Mouse (Mus musculus): ENCODE data around the gene Slc31a1. TPM values are rescaled to one million over a fixed set of nuclear protein-coding genes. Genes with fewer than 3 reads are reported as not detected.

Slc31a1 gene
- total RNA-seq (2021) = 10 to 100 TPM; 12.4 to 16.6 TPM
- long read RNA-seq, experiment 1, transcript Slc31a1-201 (5 exons, 3,718 nt) = major isoform, 31 of 35 reads
- long read RNA-seq, experiment 1, partial matches to known transcripts = 0 of 35 reads
- long read RNA-seq, experiment 1, other reads (novel, unspliced or antisense) = 4 of 35 reads
- long read RNA-seq, experiment 2, transcript Slc31a1-201 (5 exons, 3,718 nt) = major isoform, 36 of 37 reads
- long read RNA-seq, experiment 2, partial matches to known transcripts = 0 of 37 reads
- long read RNA-seq, experiment 2, other reads (novel, unspliced or antisense) = 1 of 37 reads

DNA sequence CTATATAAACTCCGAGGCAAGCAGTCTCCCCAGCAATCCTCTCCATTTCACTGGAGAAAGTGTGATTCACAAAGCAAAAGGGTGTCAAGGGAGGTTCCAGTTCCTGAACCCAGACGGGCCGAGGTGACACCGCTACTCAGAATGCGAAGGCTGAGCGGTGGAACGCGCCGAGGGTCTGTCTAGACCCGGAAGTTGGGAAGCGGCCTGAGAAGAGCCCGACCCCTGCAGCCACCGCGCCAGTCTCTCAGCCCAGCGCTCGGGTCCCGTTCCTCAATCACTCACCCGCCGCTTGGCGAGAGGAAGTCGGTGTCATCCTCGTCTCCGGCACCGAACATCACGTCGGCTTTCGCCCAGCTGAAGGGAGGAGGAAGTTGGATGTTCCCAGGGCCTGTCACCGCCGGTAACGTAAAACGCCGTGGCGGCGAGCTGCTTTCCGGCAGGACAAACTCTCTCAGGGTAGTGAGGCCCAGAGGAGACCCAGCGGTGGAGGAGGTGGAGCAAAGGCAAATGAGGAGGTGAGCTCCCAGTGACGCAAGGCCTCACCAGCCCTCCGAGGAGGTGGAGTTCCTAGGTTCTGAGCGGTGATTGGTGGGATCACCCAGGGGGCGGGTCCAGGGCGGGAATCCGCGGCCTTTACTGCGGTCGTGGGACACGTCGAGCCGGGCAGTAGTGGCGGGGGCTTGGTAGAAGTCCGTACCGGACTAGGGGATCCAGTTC is at the start of gene Slc31a1, which contains the start of gene Fkbp15:
Gene Slc31a1 (plus strand): TSS at position 640 of the 717 bp plus-strand sequence.
Gene Fkbp15 (minus strand): TSS at position 461 of the 717 bp plus-strand sequence.
- DNase-seq = peak; percentile 93

DNA sequence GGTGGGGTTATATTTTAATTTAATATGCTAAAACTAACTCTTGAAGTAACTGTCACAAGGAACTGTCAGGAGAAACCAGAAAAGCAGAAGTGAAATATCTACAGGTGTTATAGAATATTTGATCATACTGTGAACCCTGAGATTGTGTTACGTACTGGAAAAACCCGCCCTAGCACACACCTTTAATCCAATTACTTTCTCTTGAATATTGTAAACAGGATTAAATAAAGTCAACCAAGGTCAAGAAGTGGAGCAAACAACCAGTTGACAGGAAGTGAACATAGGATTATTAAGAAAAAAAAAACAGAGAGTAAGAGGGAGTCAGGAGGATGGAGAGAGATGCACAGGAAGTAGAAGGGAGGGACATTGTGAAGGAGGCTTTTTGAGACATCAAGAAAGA is 47.7 kb upstream of the Slc31a1 start:
- DNase-seq = no peak

DNA sequence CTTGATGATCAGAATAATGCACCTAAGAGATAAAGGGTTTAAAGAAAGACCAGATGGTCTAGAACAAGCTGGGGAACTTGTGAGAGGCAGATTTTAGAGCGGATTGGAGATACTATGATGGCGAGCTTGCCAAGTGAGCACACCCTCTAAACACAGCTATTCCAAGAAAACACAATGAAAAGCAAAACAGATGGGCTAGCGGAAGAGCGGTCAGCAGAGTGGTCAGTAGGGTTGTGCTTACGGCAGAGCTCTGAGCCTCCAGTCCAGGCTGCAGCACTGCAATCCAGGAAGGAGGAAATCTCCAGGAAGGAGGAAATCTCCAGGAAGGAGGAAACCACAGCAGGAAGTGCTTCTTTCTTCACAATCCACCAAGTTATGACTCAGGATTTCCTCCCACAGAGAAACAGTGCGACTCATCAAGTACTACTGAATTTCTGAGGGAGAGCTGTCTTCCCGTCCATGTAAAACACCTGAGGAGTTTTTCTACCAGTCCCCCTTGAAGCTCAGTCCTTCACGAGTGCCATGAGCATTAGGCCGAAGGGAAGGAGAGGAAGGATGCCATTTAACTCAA is 46.8 kb upstream of the Slc31a1 start:
- no peak for DNase-seq

DNA sequence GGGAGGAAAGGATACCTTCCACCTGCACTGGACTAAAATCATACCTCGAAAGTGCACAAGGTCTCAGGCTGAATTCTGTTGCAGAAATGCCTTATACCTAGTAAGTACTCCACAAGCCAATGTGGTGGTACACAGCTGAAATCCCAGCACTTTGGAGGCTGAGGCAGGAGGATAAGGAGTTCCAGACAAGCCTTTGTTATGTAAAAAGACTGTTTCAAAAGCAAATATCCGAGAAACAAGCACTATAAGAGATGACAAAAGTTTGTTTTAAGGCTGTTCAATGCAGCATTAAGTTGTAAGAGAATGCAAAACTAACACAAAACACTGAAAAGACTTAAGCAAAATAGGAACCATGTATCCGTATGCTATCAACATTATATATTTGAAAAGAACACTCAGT is 46.0 kb upstream of the Slc31a1 start:
- no peak for DNase-seq

DNA sequence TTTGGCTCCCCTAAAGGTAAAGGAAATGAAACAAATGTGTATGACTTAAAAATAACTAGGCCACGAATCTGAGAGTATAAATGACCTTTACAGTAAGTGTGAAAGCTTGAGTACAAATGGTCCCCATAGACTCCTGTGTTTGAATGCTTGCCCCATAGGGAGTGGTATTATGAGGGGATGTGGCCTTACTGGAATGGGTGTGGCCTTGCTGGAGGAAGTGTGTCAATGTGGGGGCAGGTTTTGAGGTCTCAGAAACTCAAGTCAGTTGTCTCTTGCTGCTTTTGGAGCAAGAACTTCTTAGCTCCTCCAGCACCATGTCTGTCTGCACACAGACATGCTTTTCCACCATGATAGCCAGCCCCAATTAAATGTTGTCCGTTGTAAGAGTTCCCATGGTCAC is 44.1 kb upstream of the Slc31a1 start:
- DNase-seq = no peak

DNA sequence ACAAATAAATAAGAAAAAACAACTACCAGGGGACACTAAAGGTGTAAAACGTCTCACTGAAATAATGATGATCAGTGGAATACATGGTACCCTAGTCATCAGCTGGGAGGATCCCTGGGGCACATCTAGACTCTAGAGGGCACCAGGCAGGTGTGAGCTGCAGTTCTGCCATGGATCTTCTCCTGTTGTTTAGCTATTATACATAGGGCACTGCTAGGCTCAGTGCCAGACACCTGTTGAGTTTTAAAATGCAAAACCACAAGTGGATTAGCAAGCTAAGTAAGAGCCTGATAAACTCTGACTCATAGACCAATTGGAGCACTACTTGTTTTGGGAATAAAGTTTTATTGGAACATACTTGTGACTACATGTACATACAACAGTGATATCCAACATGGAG is 42.2 kb upstream of the Slc31a1 start:
- no peak for DNase-seq

DNA sequence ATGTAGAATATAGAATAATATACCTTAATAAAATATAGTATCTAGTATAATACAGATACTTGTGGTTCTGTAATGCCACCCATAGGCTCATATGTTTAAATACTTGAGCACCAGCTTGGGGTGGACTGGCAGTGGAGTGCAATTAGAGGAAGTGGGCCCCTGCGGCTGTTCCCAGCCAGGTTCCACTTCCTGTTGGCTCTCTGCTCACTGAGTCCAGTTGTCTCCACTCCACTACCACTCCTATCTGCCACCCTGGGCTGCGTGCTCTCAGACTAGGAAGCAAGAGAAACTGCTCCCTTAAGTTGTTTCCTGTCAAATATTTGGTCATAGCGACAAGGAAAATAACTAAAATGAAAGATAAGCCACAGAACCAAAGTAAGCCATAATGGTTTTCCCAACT is 37.8 kb upstream of the Slc31a1 start:
- no peak for DNase-seq

DNA sequence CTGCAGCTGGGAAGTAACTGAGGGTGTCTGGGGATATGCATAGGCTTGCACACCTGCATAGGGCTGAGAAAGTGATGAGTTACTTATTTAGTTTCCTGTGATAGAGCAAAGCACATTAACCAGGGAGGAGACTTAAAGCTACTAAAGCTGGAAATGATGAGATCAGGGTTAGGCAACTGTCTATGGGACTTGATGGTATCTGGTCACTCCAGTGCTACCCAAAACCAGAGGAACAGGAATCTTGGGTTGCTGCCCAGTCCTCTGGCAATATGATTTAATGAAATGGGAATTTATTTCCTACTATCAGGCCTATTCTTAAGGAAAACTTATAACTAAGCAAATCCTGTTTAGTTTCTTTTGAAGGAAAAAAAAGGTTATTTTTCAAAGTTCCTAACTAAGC is 34.4 kb upstream of the Slc31a1 start:
- no peak for DNase-seq

DNA sequence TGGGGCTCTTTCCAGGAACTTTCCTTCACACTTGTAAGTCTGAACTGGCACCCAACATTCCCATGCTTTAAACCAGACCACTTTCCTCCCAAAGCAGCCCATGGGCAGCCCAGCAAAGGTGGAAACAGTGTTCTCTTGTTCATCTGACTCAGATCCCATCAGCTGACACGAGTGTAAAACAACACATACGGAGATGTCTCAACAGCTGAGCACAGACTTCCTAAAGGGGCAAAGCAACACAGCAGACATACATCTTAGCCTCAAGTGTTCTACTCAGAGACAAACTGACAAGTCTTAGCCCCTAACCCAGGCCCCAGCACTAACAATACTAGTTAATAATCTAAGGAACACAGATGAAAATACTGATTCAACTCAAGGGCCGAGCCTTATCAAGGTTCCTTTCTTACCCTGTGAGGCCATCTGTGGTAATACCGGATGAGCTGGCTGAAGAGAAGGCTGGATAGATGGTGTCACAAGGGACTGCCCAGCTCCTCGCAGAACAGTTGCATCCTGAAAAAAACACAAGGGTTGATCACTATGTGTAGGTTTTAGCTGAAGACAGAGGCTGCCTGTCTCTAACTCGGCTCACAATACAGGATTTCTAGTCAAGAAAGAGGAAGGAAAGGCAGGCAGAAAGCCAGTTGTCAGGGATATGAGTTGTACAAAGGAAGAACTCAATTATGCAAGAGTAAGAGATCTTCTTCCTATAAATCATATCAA is 31.4 kb upstream of the Slc31a1 start:
- DNase-seq = no peak

DNA sequence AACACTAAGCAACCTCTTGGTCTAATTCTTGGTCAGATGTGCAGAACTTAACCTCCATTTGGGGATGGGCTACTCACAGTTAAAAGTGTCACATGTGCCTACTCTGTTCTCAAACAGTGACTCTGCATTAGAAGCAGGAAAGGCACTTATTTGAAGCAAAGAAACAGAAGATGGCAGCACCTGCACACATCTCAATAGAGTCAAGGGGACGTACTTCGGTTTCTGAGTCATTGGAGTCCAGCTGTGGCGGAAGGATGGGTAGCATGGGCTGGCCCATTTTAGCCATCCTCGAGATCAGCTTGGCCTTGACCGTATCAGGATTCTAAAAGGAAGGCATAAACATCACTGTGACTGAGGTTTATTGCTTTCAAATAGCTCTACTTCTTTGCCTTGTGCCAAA is 28.6 kb upstream of the Slc31a1 start:
- DNase-seq = no peak

DNA sequence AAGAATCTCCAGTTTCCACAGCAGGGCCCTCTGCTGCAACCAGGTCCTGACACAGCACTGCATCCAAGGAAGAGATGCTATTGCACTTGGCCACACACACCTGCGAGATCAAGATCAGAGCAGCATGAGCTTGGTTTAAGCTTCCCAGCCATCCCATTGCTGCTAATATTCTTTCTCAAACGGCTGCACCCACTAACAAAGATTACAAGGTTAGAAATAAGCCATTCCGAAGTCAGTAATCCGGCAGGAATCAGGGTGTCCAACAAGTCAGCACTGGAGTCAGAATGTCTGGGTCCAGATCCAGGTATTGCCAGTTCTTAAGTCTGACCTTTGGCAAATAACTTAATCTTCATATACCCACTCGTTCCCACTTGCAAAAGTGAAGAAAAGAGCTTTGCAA is 22.0 kb upstream of the Slc31a1 start:
- DNase-seq = no peak

DNA sequence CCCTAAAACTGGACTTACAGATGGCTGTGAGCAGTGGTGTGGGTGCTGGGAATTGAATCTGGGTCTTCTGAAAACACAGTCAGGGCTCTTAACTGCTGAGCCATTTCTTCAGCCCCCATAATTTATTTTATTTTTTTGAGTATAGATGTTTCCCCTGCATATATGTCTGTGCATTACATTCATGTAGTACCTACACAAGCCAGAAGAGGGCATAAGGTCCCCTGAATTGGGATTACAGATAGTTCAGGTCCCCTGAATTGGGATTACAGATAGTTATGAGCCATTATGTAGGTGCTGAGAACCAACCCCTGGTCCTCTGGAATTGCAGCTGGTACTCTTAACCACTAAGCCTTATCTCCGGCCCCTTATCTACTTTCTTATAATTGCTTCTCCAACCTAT is 16.5 kb upstream of the Slc31a1 start:
- DNase-seq = no peak

DNA sequence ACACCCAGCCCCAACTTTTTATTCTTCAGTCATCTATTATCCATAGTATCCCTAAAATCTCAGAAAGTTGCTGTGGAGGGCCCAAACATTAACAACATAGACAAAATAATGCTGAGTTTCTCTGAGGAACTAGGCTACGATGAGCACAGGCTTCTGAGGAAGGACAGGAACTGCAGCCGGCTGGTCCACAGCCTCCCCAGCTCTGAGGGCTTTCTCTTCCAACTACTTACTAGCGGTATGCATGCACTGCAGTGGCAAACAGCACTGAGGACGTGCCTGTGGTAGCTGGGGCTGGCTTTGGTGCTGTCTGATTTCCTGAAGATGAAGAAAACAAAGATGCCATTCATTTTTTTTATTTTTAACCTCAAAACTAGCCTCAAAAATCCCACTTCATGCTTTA is 14.7 kb upstream of the Slc31a1 start:
- no peak for DNase-seq

DNA sequence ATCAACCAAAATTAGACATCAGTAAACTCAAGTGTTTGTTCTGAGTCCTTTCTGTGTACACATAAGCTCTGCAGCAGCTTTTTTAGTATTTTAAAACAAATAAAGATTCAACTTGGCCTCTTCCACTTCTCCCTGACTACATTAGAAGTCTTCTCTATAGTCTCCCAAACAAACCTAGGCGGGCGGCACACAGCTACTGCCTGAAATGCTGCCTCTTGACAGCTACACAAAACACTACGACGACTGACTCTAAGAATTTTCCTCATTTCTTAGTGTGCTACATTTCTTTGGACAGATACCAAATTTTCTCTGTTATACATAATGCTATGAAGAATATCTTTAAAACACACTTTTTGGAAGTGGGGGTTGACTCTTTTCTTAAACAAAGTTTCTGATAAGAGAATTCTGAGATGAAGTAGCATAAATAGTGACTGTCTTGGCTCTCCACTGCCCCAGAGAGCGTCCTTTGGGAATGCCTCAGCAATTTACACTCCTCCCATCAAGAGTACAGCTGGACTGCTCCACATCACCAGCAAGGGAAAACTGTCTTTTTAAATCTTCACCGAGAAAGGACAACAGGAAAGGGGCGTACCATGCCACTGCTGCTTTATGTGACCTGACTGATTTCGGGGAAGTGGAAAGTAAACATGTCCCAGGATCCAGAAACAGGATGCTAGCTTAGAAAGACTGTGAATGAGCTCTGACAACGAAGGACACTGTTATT is 12.8 kb upstream of the Slc31a1 start:
- no peak for DNase-seq

DNA sequence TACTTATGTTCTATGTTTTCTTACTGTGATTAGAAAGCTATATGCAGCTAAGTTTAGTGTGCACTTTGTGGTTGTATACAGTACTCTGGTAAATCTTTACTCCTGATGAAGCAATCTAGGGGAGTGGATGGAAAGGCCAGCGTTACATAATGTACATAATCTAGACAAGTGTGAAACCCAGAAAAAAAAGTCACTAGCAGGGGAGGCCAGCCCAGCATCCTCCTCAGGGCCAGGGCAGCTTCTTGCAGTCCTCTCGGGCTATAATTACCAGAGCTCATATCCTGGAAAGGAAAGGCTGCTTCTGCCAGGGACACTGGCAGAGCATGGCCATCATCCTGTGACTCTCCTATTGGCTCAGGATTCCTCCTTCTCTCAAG is 12.2 kb upstream of the Slc31a1 start:
- no peak for DNase-seq

DNA sequence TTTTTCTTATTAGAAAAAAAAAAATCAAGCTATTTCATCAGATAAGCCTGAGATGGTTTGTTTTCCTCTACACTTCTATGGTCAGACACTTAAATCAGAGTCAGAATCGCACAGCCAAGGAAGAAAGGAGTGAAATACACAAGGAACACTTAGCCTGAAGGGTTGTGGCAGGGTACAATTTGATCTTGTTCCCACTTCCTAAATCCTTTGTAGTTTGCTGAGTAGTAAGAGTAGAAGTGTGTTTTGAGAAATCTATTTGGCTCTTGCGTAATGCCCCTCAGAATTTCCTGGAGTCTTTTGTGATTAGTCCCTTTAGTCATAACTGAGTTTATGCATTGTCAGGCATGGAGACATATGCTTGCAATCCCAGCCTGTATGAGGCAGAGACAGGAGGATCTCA is 11.2 kb upstream of the Slc31a1 start:
- DNase-seq = no peak

DNA sequence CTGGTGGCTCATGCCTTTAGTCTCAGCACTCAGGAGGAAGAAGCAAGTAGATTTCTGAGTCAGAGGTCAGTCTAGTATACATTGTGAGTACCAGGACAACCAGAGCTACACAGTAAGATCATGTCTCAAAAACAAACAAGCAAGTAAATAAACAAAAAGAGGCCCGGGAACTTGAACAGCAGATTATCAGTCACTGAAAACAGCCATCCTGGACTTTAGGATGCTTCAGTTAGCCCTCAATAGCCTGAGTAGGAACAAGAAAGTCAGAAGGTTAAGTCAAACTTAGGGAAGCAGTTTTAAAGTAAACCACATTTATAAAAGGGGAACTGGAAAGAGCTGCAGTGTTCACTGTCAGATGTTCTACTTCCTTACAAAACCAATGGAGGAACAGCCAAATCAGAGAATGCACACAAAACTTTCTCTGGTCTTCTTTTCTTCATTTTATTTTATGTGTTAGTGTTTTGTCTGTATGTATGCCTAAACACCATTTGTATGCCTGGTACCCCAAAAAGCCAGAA is 2.8 kb upstream of the Slc31a1 start:
- DNase-seq = no peak

DNA sequence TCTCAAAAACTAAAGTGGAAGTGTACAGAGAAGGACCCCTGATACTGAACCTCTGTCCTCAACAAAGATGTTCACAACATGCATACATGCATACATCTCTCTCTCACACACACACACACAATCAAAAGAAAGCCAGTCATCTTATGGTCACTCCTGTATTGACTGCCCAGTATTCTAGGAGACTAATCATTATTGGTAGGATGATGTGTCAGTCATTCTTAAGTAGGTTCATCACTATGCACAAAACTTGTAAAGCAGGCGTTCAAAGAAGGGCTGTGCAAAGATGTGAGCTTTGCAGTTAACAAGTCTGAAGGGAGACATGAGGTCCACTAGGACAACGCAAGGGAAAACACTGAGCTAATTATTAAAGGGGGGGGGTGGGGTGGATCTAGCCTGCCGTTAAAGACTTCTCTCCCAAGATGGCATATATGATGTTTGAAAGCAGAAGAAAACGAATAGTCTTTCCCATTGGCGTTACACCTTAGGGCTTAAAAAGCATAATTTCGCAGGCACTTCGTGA is 1.2 kb upstream of the Slc31a1 start:
- DNase-seq = no peak

DNA sequence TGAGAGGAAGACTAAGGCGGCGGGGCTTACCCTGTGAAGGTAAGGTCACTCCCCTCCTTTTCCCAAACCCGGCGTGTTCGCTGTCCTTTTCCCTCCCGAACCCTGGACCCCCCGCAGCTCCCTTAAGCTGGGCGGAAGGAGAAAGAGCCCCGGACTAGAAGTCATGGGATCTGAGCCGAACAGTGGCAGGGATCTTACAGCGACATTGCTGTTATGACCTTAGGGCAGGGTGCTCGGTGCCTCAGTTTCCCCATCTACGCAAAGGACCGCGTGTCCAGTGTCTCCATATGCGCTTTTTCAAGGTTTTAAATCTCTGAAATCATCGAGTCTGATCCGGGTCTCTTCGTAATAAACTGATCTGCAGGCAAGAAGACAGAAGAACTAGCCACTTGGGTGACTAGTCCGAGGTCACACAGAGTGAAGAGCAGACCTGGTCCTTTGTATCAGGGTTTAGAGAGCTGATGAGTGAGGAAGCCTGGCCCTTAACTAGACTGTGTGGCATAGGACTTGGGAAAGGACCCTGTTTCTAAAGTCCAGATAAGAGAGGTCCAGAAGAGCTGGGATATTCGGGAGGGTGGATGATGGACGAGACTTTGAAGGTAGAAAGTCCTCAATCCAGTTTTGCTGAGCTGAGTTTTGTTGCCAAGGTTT is 403 bp downstream of the Slc31a1 start:
- no peak for DNase-seq

DNA sequence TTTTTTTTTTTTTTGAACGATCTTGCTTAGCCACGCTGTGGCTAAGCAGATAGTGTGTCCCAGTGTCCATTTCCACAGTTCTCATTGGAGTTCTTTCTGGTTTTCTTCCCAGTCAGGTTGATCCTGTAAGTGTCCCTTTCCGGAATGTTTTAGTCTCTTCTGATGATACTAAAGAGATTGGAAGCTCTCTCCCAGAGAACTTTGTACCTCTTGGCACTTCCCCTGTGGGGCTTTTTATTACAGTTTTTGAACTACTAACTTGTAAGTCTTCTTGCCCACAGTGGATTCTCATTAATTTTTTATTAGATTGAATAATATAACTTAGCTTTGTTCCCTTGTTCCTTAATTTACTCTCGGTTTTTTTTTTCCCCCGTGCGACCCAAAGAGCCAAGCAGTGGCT is 1.0 kb downstream of the Slc31a1 start:
- DNase-seq = no peak

DNA sequence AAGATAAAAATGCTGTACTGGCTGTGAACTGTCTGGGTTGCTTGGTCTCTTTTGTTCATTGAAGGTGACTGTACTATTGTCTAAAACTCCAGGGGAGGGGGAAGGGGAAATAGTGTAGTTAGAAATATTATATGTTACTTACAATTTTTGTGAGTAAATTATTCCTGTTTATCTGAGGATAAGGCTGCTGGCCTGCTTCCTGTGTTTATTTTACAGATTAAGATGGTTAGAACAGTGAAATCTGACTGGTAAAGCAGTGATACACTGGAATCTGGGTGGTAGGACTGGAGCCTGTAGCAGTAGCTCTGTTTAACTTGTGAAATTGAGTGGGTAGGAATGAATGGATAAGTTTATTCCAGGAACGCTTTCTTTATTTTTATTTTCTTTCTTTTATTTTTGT is 1.5 kb downstream of the Slc31a1 start:
- DNase-seq = no peak

Measured in gastrocnemius, postnatal 10 days (tissue).